Mouse (Mus musculus) gastrocnemius, adult 8-10 months (tissue): ENCODE results near the gene Dap3. TPM values are rescaled to one million over a fixed set of nuclear protein-coding genes. Genes with fewer than 3 reads are reported as not detected.
A peak's percentile ranks its signal among the peaks of the same experiment; 100 is the strongest.
"Not testable (repeated sequence)": the region's sequence is repeated elsewhere in the genome, so short reads cannot be mapped to it uniquely, and the experiment has no call there.

ENCODE experiments used
- DNase-seq, 2 experiments: peaks; one replicate each; pipeline ENCODE4 v3.0.0; 2022; ENCODE audit warnings: low spot score in 2 of 2
- total RNA-seq, 4 experiments: library from RNA; stranded (reverse); gene quantifications; 2 replicates each; pipeline ENCODE4 v1.2.4; 2022

Dap3 gene
- total RNA-seq, 4 experiments from 2014 or later, result 56.7 to 77.4 (median 71.4) TPM

DNA sequence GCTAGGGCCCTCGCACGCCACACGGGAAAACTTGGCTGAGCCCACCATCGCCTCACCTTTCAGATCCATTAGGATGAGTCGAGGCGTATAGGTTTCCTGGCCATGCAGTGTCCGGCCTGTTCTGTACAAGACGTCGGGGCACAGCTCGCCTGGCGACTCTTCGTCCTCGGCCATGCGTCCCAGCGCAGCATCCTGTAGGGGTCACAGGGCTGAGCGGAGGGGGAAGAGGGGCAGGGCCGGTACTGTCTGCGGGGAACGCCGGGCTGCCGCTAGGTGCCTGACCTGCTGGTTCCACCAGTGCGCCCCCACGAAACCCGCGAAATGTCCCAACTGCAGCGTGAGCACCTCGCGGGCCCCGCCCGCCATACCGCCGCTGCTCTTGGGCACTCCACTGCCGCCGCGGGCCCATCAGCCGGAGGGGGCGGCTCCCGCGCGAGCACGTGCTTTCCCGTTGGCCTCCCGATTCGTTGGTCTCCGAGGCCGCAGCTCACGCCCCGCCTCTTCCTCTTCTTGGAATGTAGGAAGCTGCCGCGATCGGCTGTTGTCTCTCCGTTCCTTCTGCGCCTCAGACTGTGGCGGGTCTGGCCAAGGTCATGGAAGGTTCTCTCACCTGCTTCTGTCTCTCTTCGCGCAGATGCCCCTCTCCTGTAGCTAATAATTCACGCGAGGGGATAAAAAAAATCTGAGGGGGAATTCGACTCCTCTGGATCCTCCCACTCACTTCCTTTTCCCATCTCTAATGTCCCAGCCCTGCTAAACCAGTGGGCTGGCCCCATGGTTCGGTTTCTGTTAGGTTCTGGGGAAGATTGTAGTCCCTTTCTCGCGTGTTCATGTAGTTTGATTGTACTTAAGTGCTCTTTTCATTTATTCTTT, 37.2 kb downstream of the Dap3 start, which contains the start of gene Msto1:
Gene Msto1, minus strand, starts transcription at position 489 of the 873 bp plus-strand sequence.
- DNase-seq, result peak; percentile 84 to 87

DNA sequence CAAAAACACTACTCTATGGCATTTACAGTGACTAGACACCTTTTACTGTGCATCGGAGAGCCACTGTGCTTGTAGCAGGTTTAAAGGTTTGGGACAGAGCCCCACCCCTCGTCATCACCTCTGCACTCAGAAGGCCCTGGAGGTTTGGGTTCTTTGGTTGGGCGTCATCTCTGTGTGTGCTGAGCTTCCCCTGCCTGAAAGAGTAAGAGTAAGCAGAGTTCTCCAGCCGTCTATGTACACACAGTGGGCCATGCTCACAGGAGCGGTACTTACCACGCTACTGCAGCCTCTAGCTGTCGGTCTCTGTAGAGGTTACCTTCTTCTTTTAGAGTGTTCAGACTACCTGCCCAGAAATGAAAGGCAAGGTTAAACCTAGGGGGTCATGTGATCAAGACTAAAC, 38.4 kb downstream of the Dap3 start:
- no peak for DNase-seq

DNA sequence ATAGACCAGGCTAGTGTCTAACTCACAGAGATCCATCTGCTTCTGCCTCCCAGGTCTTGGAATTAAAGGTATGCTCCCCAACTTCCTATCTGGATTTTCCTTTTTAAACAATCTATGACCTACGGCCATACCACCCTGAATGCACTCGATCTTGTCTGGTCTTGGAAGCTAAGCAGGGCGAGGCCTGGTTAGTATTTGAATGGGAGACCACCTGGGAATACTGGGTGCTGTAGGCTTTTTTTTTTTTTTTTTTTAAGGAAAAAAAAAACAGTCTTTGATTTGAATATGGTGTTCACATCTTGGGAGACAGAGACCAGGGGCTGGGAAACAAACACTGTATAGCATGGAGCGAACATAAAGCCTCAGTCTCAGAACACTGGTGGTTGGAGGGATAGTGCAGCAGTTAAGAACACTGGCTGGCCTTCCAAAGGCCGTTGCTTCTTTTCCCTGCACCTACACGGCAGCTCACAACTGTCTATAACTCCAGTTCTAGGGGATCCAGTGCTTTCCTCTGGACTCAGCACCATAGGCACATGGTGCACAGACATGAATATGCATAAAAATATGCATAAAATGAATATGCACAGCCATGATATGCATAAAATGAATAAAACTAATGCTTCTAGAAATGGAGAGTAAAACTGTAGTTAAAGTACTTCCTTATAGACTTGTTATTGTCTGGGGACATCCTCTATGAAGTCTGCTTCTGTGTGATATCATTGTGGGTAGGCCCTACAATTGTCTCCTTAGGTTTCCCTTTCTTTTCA, 44.4 kb downstream of the Dap3 start:
- no peak for DNase-seq

DNA sequence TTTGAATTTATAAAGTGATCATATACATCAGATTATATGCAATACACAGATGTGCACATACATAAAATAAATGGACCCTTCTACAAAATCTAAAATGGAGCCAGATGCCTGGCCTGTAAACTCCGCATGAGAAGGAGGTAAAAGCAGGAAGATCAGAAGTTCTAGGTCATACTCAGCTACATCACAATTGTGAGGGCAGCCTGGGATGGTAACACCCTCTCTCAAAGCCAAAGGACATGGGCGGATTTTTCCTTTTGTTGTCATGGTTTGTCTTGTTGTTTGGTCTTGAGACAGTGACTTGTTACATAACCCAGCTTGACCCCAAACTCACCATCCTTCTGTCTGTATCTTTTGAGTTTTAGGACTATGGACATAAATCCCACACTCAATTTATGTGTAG, 45.2 kb downstream of the Dap3 start:
- DNase-seq, result no peak

DNA sequence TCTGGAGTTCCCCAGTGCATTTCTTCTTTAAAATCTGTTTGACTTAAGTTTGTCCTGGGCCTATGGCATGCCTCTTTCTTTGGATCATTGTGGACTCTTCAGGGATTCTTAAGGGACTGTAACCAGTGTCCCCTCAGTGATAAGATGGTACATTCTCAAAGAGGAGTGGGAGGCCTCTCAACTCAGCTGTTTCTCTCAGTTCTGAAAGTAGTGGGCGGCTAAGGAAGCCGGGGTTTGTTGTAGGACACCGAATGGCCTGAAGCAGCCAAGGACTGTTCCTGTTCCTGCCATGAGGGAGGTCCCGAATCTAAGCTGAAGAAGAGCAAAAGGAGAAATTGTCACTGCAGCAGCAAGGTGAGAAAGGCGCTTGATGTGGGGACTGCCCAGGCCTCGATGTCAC, 45.8 kb downstream of the Dap3 start:
- no peak for DNase-seq

DNA sequence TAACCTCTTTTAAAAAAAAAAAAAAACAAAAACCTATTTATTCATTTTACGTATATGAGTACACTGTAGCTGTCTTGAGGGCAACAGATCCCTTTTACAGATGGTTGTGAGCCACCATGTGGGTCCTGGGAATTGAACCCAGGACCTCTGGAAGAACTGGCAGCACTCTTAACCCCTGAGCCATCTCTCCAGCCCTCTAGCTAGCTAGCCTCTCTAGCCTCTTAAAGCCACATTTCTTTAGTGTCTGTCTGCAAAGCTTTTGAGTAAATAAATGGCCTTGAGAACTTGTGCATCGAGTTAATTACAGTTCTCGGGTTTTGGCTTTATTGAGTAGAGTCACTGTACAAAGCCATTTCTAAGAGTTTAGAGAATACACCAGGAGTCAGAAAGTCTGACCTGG, 46.2 kb downstream of the Dap3 start:
- DNase-seq, result no peak

DNA sequence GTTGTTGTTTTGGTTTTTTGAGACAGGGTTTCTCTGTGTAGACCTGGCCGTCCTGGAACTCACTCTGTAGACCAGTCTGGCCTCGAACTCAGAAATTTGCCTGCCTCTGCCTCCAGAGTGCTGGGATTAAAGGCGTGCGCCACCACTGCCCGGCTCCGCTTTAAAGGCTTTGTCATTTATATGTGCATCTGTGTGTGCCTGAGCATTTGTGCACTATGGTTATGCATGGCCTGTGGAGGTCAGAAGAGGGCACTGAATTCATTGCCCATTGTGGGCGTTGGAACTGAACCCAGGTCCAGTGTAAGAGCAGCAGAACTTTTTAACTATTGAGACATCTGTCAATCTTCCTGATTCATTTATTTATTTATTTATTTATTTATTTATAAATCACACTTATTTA, 58.0 kb downstream of the Dap3 start:
- not testable (repeated sequence) for DNase-seq

DNA sequence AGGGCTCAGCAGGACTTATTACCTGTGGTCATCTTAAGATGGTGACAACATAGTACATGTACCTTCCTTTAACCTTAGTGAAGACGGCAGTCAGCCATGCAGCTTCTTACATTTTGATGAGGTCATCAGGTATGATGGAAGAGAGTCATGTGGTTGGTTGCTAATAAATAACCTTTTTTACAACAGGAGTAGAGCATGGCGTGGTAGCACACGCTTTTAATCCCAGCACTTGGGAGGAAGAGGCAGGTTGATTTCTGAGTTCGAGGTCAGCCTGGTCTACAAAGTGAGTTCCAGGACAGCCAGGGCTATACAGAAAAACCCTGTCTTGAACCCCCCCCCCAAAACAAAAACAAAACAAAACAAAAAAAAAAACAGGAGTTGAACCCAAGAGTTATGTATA, 68.4 kb downstream of the Dap3 start:
- DNase-seq, result not testable (repeated sequence)

Other genes with a start within 250 kb of the Dap3 start
- 10 to 100 TPM; 18.4 to 27.6 (median 20.6) TPM for gene Rit1, start 234.3 kb downstream of the Dap3 start, total RNA-seq
- gene Syt11, start 176.0 kb downstream of the Dap3 start, total RNA-seq, result 1 to 10 TPM; 4.0 to 6.3 (median 4.6) TPM
- gene Gon4l, start 116.0 kb downstream of the Dap3 start, total RNA-seq, result 10 to 100 TPM; 12.5 to 16.1 (median 16.0) TPM
- gene Msto1, start 37.2 kb downstream of the Dap3 start, total RNA-seq, result 1 to 10 TPM; 6.6 to 8.3 (median 7.7) TPM
- 10 to 100 TPM; 29.8 to 38.9 (median 33.9) TPM for gene Ash1l, start 559 bp downstream of the Dap3 start, total RNA-seq
- 10 to 100 TPM; 15.5 to 22.2 (median 18.9) TPM for gene Rusc1, start 142.1 kb upstream of the Dap3 start, total RNA-seq
- not detected for gene Gm43738, start 149.9 kb upstream of the Dap3 start, total RNA-seq
- 10 to 100 TPM; 25.9 to 30.1 (median 27.9) TPM for gene Fdps, start 150.8 kb upstream of the Dap3 start, total RNA-seq
- gene Pklr, start 185.0 kb upstream of the Dap3 start, total RNA-seq, result under 1 TPM in 1 of 4 experiments, not detected in 3; 0.11 TPM
- gene Hcn3, start 209.0 kb upstream of the Dap3 start, total RNA-seq, result under 1 TPM in 3 of 4 experiments, not detected in 1; 0.44 to 0.68 (median 0.51) TPM
- gene Clk2, start 213.6 kb upstream of the Dap3 start, total RNA-seq, result 10 to 100 TPM; 13.6 to 21.5 (median 15.1) TPM
- gene Scamp3, start 226.3 kb upstream of the Dap3 start, total RNA-seq, result 10 to 100 TPM; 35.7 to 40.0 (median 37.3) TPM
- 10 to 100 TPM; 19.2 to 22.6 (median 20.3) TPM for gene Fam189b, start 232.0 kb upstream of the Dap3 start, total RNA-seq